Mouse (Mus musculus) left cerebral cortex, postnatal 14 days (tissue): ENCODE results near the gene Gm7173. TPM values are rescaled to one million over a fixed set of nuclear protein-coding genes. Genes with fewer than 3 reads are reported as not detected.

Source experiments
- DNase-seq, 2 experiments: peaks; one replicate each; pipeline ENCODE4 v3.0.0; 2021 to 2022; ENCODE audit warnings: low spot score in 2 of 2, mixed read lengths in 1 of 2
- intact Hi-C: fragments of 180-260 bp; cut with DNase I; formaldehyde crosslinking; loops from one replicate; pipeline ENCODE4 v1.15.1; 2025
- long read RNA-seq, 2 experiments: library from polyadenylated mRNA; stranded (forward); transcript quantifications; one replicate each; pipeline ENCODE4 v2.0.0; 2021
- total RNA-seq, 2 experiments: library from RNA; stranded (reverse); gene quantifications; 2 replicates each; pipeline ENCODE4 v1.2.3; 2021

Gm7173 gene
- 1 to 10 TPM in 1 of 2 experiments, under 1 TPM in 1; 0.68 to 1.1 TPM for total RNA-seq
- long read RNA-seq, experiment 1 = 0 reads
- long read RNA-seq, experiment 2 = 0 reads

- intact Hi-C loops = no loop called here
Observed at GRCm38 (mm10) chrX:79516977-79517645, at the start of gene Gm7173. Gene Gm7173, minus strand, starts transcription at chrX:79517285.

GRCm38 (mm10) chrX:79517646-79518016 lies 546 bp upstream of the Gm7173 start:
- DNase-seq = no peak
- intact Hi-C loops = no loop called here

More at GRCm38 (mm10) chrX:79516977-79517645, at the start of gene Gm7173:
- peak; percentile 12 to 38 for DNase-seq

DNA sequence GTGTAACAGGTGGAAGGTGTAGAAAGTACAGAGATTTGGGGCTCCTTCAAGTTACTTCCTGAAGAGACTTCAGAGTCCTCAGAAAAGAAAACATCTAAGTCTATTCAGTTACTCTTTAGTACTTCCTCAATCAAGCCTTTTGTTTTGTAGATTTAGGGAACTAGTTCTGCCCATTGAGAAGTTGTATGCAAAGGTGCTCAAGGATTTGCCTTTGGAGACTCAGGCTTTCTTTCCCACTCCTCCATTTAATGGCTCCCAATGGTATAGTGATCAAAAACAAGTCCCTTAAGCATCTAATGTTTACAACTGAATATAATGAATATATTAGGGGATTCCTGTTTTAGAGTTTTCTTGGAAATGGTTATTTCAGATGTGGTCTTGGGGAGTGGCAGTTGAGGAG lies 200.3 kb downstream of the Gm7173 start:
- no peak for DNase-seq
- intact Hi-C loops = no loop called here

Other genes with a start within 250 kb of the Gm7173 start
- under 1 TPM; 0.51 to 0.83 TPM for gene Mageb16, start 154.2 kb upstream of the Gm7173 start, total RNA-seq